Mouse (Mus musculus) thymus, adult 2 months (tissue): ENCODE measurements at regions not wholly inside any gene's neighbourhood (a gene's known extent, or its start where the extent isn't known, plus 50 kb on each side); places are given as distances from the start of the nearest gene placed in this dataset.

Experiments used
- DNase-seq: peaks from one replicate; pipeline ENCODE4 v3.0.0; 2021
- H3K27ac ChIP-seq: fragments of 200-500 bp; 2 replicates; pipeline ENCODE4 v1.5.1; 2012; ENCODE audit warnings: low read length, control low read depth; ENCODE audit not compliant: control insufficient read depth, insufficient read depth
- H3K27me3 ChIP-seq: fragments of 200-500 bp; 2 replicates; pipeline ENCODE4 v1.6.1; 2012; ENCODE audit warnings: mild to moderate bottlenecking, low read length, moderate library complexity, mixed read lengths; ENCODE audit not compliant: control insufficient read depth, insufficient read depth
- H3K36me3 ChIP-seq: fragments of 200-500 bp; 2 replicates; pipeline ENCODE4 v1.6.1; 2012; ENCODE audit warnings: mild to moderate bottlenecking, low read length, moderate library complexity; ENCODE audit not compliant: control insufficient read depth, insufficient read depth
- H3K4me1 ChIP-seq: fragments of 200-500 bp; replicated peaks from 2 replicates; pipeline ENCODE4 v1.6.1; 2012; ENCODE audit warnings: low read length; ENCODE audit not compliant: control insufficient read depth, insufficient read depth
- H3K4me3 ChIP-seq: fragments of 200-500 bp; 2 replicates; pipeline ENCODE4 v1.5.1; 2012; ENCODE audit warnings: mild to moderate bottlenecking, low read length, control low read depth, moderate library complexity; ENCODE audit not compliant: control insufficient read depth, insufficient read depth
- CTCF ChIP-seq: fragments of 200-500 bp; IDR thresholded peaks from 2 replicates; pipeline ENCODE4 v1.5.1; 2012; ENCODE audit warnings: mild to moderate bottlenecking, control low read depth, low read length, moderate library complexity, borderline replicate concordance; ENCODE audit not compliant: control insufficient read depth, poor library complexity, insufficient read depth; ENCODE audit errors: extremely low read depth
- POLR2A ChIP-seq: fragments of 200-500 bp; IDR thresholded peaks from 2 replicates; pipeline ENCODE4 v1.6.1; 2012; ENCODE audit warnings: mild to moderate bottlenecking, low read length, control low read depth, moderate library complexity; ENCODE audit not compliant: control insufficient read depth, poor library complexity, insufficient read depth; ENCODE audit errors: extremely low read depth
- WGBS: fragments of 180-500 bp; shearing (Covaris S2); methylation state at CpG from one replicate; pipeline ENCODE4 v1.1.7; 2018; 5-methylcytosine and 5-hydroxymethylcytosine counted together

DNA sequence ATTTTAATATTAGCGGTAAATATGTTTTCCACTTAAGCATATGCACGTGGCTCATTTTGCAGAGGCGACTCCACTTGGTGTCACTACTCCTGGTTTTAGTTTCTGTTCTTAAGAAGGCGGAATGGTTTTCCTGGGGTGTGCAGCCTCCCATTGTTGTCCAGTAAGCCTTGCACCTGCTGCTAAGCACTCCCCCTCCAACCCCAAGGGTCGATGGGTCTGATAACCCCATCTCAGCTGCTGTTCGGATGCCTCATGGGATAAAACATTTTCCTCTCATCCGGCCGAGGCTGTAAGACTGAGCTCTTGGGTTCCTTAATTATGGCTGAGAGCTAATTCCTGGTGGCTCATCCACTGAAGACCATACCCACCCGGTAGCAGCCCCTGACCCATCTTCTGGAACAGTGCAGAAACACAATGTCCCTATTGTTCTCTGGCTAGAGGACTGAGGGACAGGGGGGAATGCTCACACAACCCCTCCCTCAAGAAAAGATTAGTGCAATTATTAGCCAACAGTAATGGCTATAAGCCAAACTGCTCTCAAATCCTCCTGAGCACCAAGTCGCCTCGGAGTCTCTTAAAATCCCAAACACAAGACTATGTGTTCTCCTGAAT, 73.8 kb upstream of the Sox9 start:
- WGBS = 92% methylated on average over 11 of the region's 11 CpGs
- no peaks in the 10 kb centered on the region for H3K27me3 ChIP-seq
- H3K4me1 ChIP-seq = no peaks in the 10 kb centered on the region
- H3K27ac ChIP-seq = no peak overlapping the region
- H3K4me3 ChIP-seq = no peak overlapping the region
- no peak for TF ChIP-seq CTCF
- TF ChIP-seq POLR2A = no peak
- DNase-seq = no peak
- no peaks in the 10 kb centered on the region for H3K36me3 ChIP-seq

DNA sequence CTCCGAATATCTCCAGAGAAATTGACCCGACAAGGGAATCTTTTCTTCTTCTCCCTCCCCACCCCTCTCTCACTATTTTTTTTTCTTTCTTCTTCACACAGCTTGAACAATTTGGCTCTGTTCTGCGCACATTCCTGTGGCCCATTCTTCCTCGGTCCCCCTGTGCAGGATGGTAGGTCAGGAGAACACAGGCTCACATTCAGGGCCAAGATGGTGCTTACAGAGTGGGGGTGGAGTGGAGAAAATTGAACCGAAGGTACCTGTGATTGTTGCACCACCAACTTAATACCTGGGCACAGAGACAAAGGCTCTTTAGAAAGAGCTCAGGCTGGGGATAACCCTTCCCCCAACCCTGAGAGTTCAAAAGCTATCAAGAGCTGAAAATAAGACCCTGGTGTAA, 70.4 kb upstream of the Sox9 start:
- Histone ChIP-seq H3K27ac (no peak overlapping the region), H3K4me1 (no peaks in the 10 kb centered on the region), H3K36me3 (no peaks in the 10 kb centered on the region), H3K4me3 (no peak overlapping the region), H3K27me3 (no peaks in the 10 kb centered on the region)
- DNase-seq = no peak
- TF ChIP-seq CTCF (no peak), POLR2A (no peak)
- 83% methylated on average over 5 of the region's 5 CpGs for WGBS

DNA sequence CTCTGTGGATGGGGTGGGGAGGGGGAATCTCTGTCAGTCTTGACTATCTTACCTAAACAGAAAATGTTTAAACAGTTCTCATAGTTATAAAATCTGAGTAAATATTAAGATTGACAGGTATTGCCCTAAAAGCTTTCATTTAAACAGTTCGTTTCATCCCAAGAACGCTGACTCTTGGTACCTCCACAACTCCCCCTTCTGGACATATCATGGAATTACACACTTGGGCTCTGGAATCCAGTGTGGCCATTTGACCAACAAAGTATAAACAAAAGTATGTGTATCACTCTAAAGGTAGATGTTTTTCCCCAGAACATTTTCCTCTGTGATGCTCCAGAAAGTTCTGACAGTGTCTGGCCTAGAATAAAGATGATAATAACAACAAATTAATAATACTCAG, 63.5 kb upstream of the Sox9 start:
- DNase-seq = no peak
- Histone ChIP-seq H3K27me3 (no peaks in the 10 kb centered on the region), H3K4me3 (no peak overlapping the region), H3K36me3 (no peaks in the 10 kb centered on the region), H3K27ac (no peak overlapping the region), H3K4me1 (no peaks in the 10 kb centered on the region)
- WGBS = 91% methylated on average over 2 of the region's 2 CpGs
- TF ChIP-seq CTCF = no peak
- TF ChIP-seq POLR2A = no peak

DNA sequence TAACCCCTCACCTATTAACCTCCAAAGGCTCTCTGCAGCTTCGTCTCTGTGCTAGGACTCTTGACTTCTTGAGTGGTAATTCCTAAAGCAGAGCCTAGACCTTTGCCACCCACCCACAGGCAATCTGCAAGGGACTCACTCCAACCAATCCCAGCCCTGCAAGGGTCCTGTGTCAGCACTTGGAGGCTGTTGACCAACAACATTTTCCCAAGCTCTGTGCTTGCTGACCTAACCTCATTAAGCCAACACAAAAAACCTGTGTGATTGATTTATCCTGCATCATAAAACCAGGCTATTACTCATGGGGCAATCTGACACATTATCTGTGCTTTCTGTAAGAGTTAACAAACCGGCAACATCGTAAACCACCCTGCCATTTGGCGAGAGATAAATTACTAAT, 61.4 kb upstream of the Sox9 start:
- no peak for DNase-seq
- Histone ChIP-seq H3K4me3 (no peak overlapping the region), H3K4me1 (no peaks in the 10 kb centered on the region), H3K27me3 (no peaks in the 10 kb centered on the region), H3K36me3 (no peaks in the 10 kb centered on the region), H3K27ac (no peak overlapping the region)
- TF ChIP-seq CTCF (no peak), POLR2A (no peak)
- WGBS = 94% methylated on average over 4 of the region's 4 CpGs

DNA sequence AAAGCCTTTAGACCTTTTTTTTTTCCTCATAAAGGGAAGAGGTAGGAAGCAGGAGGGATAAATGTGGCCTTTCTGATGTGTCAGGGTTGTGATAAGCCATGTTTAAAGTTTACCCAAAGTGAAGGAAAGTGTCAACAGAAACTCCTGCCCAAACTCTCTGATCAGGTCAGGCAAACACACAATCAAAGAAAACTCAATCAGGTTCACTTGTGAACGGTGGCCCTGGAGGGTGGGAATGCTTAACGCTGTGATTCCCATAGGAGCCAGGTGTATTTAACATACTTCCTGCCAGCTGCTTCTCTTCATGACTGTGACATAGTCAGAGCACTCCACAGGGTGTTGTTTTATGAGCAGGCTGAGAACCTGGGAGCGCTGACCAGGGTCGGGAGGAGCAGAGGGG, 59.1 kb upstream of the Sox9 start:
- Histone ChIP-seq H3K27me3 (no peaks in the 10 kb centered on the region), H3K36me3 (no peaks in the 10 kb centered on the region), H3K4me1 (no peaks in the 10 kb centered on the region), H3K27ac (no peak overlapping the region), H3K4me3 (no peak overlapping the region)
- WGBS = 79% methylated on average over 4 of the region's 4 CpGs
- no peak for TF ChIP-seq POLR2A
- TF ChIP-seq CTCF = no peak
- DNase-seq = no peak

DNA sequence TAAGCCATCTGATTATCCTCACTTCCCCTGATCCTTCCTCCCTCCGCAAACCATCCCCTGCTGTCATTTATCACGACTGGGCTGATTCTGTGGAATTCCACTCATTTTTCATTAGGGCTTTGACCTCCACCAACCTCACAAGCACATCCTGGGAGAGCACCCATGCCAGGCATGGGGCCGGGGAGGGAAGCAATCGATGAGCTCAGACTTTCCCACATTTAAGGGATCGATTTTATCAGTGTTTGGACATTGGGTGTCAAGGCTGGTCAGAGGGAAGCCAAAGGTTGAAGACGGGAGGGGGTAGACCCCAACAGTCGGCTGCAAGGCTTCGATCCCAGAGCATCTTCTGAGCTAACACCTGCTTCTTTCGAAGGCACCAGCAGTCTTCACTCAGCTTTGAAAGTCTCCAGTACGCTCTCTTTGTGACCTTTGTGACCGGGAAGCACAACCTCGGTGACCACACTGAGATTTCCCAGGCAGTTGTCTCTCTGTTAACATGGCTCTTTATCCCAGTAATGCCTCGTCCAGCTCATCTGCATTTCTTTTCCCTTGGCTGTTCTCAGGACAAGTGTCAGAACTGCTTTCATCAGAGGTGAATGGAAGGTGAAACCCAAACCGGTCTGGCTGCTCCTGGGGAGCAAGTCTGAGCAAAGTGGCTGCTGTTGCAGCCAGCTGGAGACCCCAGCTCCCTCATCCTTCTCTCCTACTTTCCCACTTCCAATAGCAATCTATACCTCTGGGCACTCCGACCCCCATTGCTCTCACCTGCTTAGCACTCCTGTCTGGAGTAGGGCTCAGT, 53.7 kb upstream of the Sox9 start:
- DNase-seq = no peak
- no peak for TF ChIP-seq CTCF
- TF ChIP-seq POLR2A = no peak
- Histone ChIP-seq H3K27me3 (no peaks in the 10 kb centered on the region), H3K27ac (no peak overlapping the region), H3K4me1 (no peaks in the 10 kb centered on the region), H3K4me3 (no peak overlapping the region), H3K36me3 (no peaks in the 10 kb centered on the region)
- WGBS = 69% methylated on average over 15 of the region's 15 CpGs
